Mouse (Mus musculus) CD8-positive naive resting alpha-beta T cell, adult 57 days (primary cell): ENCODE data around the gene Rfng. TPM values are rescaled to one million over a fixed set of nuclear protein-coding genes. Genes with fewer than 3 reads are reported as not detected.

Experiments
- total RNA-seq: library from RNA; stranded (reverse); gene quantifications from one replicate; pipeline ENCODE4 v1.2.4, GENCODE M21; 2023

Gene Rfng
- total RNA-seq = 13.1 TPM

DNA sequence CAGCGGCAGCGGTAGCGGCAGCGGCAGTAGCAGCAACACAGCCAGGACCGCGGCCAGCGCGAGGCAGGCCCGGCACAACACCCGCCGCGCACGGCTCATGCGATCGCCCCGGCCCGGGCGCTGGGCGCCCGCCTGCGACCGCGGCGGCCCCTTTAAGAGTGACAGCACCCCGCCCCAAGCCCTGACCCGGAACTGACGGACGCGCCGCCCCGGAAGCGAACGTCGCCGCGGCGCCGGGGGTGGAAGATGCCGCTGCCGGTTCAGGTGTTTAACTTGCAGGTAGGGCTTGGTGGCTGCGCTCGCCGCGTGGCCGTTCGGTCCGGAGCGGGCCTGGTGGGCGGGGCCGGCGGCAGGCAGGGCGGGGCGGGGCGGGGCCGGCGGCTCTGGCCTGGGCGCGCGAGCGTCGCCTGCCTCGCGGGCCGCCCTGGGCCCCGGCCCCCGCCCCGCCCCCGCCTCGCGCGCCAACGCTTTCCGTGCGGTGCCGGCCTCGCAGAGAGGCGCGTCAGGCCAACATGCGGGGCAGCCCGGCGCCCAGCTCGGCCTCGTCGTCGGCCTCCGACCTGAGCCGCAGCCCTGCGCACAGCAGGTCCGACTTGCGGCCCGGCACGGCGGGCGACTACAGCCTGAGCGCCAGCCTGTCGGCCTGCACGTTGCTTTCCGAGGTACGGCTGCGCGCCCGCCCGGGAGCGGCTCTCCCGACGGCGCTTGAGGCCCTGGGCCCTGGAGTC, at the start of gene Rfng, which contains the start of gene Gps1:
Rfng (minus strand) TSS at position 144 of the 728 bp plus-strand sequence.
Gps1 (plus strand) TSS at position 209 of the 728 bp plus-strand sequence.

GRCm38 (mm10) chr11:120823956-120824786, 40.2 kb upstream of the Rfng start, which contains the start of gene Fasn:
Gene Fasn (minus strand): TSS chr11:120824547.

GRCm38 (mm10) chr11:120795756-120796613, 12.0 kb upstream of the Rfng start, which contains the start of gene Dus1l:
Gene Dus1l (minus strand): TSS chr11:120796403.

GRCm38 (mm10) chr11:120762672-120763041, 21.4 kb downstream of the Rfng start, which contains the start of gene Hmga1b:
Gene Hmga1b (plus strand): TSS chr11:120762794.

DNA sequence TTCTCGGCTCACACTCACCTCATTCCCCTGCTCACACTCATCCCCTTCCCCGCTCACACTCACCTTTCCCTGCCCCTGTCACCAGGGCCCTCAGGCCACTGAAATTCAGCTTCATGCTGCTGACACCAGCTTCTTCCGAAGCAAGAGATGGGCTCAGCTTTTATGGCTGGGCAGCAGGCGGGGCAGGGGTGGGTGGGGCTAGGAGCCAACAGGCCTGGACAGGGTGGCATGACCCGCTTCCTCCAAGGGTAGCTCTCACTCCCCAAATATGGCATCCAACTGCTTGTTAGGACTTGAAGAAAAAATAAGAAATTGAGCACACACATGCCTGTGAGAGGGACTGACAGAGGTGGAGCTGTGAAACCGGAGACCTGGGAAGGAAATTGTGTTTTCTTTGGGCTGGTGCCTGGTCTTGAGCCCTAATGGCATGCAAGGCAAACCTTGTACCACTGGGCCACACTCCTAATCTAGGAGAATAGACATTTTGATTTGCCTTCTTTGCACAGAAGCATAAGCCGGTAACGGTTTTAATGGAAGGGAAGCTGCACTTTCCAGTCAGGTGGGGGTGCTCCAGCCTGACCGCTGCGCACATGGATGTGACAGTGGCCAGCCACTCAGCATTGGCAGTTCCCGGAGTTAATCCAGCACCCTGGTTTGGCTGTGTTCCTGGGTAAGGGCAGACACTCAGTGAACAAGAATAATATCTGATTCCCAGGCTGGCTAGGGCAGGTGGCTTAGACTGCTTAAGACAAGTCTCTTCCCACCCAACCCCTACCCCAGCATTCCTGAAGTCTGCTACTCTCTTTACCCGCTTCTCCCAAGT, 51.9 kb downstream of the Rfng start, which contains the start of gene Cbr2:
Cbr2 (minus strand) TSS at position 257 of the 823 bp plus-strand sequence.

Other genes with a start within 250 kb of the Rfng start
- gene Mcrip1, start 234.5 kb downstream of the Rfng start, total RNA-seq = 41.2 TPM
- not detected for gene Ppp1r27, start 233.1 kb downstream of the Rfng start, total RNA-seq
- 159 TPM for gene P4hb, start 211.0 kb downstream of the Rfng start, total RNA-seq
- 371 TPM for gene Arhgdia, start 202.6 kb downstream of the Rfng start, total RNA-seq
- 93.3 TPM for gene Alyref, start 185.8 kb downstream of the Rfng start, total RNA-seq
- gene Anapc11, start 185.8 kb downstream of the Rfng start, total RNA-seq = 84.8 TPM
- 3.2 TPM for gene Npb, start 175.7 kb downstream of the Rfng start, total RNA-seq
- 121 TPM for gene Pcyt2, start 166.3 kb downstream of the Rfng start, total RNA-seq
- gene Sirt7, start 159.0 kb downstream of the Rfng start, total RNA-seq = 126 TPM
- 28.8 TPM for gene Mafg, start 150.6 kb downstream of the Rfng start, total RNA-seq
- 1.9 TPM for gene Pycr1, start 140.4 kb downstream of the Rfng start, total RNA-seq
- gene Myadml2, start 136.0 kb downstream of the Rfng start, total RNA-seq = not detected
- not detected for gene Notum, start 123.0 kb downstream of the Rfng start, total RNA-seq
- gene Aspscr1, start 111.2 kb downstream of the Rfng start, total RNA-seq = 104 TPM
- 33.8 TPM for gene Cenpx, start 70.5 kb downstream of the Rfng start, total RNA-seq
- gene Lrrc45, start 70.3 kb downstream of the Rfng start, total RNA-seq = 28.8 TPM
- gene Rac3, start 62.7 kb downstream of the Rfng start, total RNA-seq = 1.7 TPM
- not detected for gene Dcxr, start 56.9 kb downstream of the Rfng start, total RNA-seq
- gene Cbr2, start 52.1 kb downstream of the Rfng start, total RNA-seq = not detected
- gene Hmga1b, start 21.4 kb downstream of the Rfng start, total RNA-seq = 35.1 TPM
- 55.1 TPM for gene Gps1, start 65 bp upstream of the Rfng start, total RNA-seq
- gene Dus1l, start 12.2 kb upstream of the Rfng start, total RNA-seq = 48.2 TPM
- 110 TPM for gene Fasn, start 40.3 kb upstream of the Rfng start, total RNA-seq
- gene Ccdc57, start 148.7 kb upstream of the Rfng start, total RNA-seq = 0.49 TPM
- gene Slc16a3, start 164.3 kb upstream of the Rfng start, total RNA-seq = 2.2 TPM
- gene Csnk1d, start 207.1 kb upstream of the Rfng start, total RNA-seq = 142 TPM